Mouse (Mus musculus) spleen, adult 2 months (tissue): ENCODE measurements around the gene Mthfd2l.

Experiments used
- CTCF ChIP-seq: fragments of 200-500 bp; IDR thresholded peaks from 2 replicates; pipeline ENCODE4 v1.5.1; 2011; ENCODE audit warnings: mild to moderate bottlenecking, inconsistent platforms; ENCODE audit not compliant: insufficient read depth, insufficient read length, insufficient replicate concordance; ENCODE audit errors: extremely low read depth
- POLR2A ChIP-seq: fragments of 200-500 bp; IDR thresholded peaks from 2 replicates; pipeline ENCODE4 v1.6.1; 2011; ENCODE audit warnings: low read depth, low read length, inconsistent platforms

DNA sequence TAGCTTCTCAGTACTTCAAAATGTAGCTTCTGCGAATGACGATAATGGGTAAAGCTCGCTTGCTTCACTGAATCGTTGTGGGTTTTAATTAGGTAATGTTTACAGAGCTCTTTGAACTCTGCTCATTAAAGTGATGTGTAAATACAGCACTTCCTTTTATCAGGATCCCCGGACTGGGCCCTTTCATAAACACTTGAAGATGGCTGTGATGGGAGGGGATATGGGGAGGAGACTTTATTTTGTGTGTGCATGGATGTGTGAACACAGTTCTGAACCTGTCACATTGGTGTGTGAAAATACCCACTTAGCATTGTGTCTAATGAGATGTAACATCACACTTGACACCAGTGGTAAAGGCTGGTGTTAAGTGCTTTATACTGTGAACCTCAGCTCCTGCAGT is 56.7 kb downstream of the Mthfd2l start:
- TF ChIP-seq POLR2A (no peak), CTCF (no peak)
